Mouse (Mus musculus) thymus, adult 2 months (tissue): ENCODE measurements around the gene Pidd1.

Source experiments
- CTCF ChIP-seq: fragments of 200-500 bp; IDR thresholded peaks from 2 replicates; pipeline ENCODE4 v1.5.1; 2012; ENCODE audit warnings: mild to moderate bottlenecking, control low read depth, low read length, moderate library complexity, borderline replicate concordance; ENCODE audit not compliant: control insufficient read depth, poor library complexity, insufficient read depth; ENCODE audit errors: extremely low read depth
- POLR2A ChIP-seq: fragments of 200-500 bp; IDR thresholded peaks from 2 replicates; pipeline ENCODE4 v1.6.1; 2012; ENCODE audit warnings: mild to moderate bottlenecking, low read length, control low read depth, moderate library complexity; ENCODE audit not compliant: control insufficient read depth, poor library complexity, insufficient read depth; ENCODE audit errors: extremely low read depth

DNA sequence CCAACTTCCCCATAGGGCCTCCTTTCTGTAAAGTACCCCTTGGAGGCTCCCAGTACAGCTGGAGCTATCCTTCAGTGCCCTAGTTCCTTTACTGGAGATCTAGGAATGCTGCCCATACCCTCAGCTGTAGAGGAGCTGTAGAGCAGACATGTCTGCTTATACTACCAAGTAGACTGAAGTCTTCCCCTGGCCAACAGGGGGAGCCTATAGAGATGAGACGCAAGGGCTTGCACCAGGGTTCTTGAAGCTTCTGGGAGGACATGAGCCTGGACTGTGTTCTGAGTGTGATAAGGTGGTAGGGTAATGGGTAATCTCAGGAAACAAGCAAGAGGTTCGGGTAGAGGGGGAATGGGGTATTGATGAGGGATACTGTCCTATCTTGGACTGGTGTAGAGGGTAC is 47.3 kb upstream of the Pidd1 start:
- TF ChIP-seq CTCF: no peak
- no peak for TF ChIP-seq POLR2A
